Mouse (Mus musculus): ENCODE results near the gene Prdm16. TPM values are rescaled to one million over a fixed set of nuclear protein-coding genes. Genes with fewer than 3 reads are reported as not detected.

Prdm16 gene
- total RNA-seq, 2 experiments from 2014 or later, result 9.1 to 9.9 TPM

DNA sequence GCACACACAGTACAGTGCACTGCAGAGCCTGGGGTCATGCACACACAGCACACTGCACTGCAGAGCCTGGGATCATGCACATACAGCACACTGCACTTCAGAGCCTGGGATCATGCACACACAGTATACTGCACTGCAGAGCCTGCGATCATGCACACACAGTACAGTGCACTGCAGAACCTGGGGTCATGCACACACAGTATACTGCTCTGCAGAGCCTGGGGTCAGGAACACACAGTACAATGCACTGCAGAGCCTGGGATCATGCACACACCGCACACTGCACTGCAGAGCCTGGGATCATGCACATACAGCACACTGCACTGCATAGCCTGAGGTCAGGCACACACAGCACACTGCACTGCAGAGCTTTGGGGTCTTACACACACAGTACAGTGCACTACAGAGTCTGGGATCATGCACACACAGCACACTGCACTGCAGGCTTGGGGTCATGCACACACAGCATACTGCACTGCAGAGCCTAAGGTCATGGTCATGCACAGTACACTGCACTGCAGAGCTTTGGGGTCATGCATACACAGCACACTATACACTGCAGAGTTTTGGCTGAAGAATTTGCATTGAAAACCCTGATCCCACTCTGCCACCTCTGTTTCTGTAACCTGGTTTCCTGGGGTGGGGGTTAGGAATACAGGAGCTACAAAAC, 324.4 kb downstream of the Prdm16 start:
- intact Hi-C loops (cut with DNase I), result no loop called here

DNA sequence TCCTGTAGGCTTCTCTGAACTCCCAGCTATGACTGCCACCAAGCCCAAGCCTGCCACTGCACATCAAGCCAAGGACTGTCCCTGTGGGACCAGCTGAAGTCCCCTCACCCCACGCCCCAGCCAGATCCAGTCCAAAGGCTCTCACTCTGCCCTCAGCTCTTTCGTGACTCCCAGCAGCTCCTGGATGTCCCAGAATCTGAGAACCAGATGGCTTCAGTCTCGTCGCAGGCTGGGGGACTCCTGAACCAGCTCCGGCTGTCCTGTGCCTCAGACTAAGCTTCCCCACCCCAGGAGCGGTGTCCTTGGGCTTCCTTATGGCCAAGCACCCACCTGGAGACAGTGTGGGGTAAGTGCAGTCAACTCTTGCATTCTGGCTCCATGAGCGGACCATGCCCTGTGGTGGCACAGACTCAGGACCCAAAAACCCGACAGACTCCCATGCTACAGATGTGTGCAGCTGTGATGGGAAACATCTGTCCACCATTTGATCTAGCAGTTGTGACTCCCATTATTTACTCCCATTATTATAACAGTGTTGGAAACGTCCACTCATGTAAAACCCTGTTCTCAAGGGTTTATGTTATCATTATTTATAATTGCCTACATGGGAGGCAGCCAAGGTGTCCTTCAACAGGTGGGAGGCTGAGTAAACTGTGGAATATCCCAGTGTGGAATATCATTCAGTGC, 326.0 kb downstream of the Prdm16 start:
- DNase-seq, result no peak

More for the DNA sequence above, 324.4 kb downstream of the Prdm16 start:
- DNase-seq, result no peak

DNA sequence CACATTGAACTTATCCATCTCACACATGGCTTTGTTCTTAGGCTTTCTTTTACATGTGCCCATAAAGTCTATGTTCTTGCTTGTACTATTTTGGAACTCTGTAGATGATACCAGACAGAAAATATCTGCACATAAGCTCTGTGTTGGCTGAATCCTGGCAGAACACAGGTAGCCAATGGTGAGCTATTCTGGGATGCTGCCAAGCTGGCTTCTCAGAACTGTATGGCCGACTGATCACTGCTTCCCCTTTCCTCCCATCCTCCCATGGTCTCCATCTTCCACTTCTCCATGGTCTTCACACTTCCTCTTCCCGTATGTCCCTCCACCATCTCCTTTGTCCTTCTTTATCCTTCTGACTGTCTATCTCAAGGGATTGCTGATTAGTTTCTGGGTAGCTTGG, 327.5 kb downstream of the Prdm16 start:
- DNase-seq, result no peak
- intact Hi-C loops (cut with DNase I), result no loop called here

More for the DNA sequence above, 326.0 kb downstream of the Prdm16 start:
- intact Hi-C loops (cut with DNase I), result no loop called here

DNA sequence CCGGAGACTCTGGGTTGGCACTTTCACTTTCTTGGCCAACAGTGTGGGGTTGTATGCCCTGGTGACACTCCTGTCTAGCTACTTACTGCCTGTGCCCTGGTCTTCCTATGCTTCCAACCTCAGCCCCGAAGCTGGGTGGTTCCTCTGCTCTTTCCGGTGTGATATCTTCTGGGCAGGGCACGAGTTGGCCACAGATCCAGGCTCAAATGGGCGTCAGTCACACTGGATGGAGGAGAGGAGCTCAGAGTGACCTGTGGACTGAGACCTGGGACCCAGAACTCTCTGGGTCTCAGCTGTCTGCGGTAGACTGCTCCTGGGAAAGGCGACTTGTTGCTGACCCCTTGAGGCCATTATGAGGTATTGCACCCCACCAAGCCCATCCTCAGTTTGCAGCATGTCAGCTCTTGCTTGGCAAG, 335.2 kb downstream of the Prdm16 start, which contains the start of gene Arhgef16:
Gene Arhgef16 (minus strand): TSS at position 211 of the 416 bp plus-strand sequence.
- intact Hi-C loops (cut with DNase I), result loop anchor here (5.0 kb wide), 1 partner anchor 139 kb away; the partner anchor contains the start of gene Tprgl
- DNase-seq, result peak; percentile 43

DNA sequence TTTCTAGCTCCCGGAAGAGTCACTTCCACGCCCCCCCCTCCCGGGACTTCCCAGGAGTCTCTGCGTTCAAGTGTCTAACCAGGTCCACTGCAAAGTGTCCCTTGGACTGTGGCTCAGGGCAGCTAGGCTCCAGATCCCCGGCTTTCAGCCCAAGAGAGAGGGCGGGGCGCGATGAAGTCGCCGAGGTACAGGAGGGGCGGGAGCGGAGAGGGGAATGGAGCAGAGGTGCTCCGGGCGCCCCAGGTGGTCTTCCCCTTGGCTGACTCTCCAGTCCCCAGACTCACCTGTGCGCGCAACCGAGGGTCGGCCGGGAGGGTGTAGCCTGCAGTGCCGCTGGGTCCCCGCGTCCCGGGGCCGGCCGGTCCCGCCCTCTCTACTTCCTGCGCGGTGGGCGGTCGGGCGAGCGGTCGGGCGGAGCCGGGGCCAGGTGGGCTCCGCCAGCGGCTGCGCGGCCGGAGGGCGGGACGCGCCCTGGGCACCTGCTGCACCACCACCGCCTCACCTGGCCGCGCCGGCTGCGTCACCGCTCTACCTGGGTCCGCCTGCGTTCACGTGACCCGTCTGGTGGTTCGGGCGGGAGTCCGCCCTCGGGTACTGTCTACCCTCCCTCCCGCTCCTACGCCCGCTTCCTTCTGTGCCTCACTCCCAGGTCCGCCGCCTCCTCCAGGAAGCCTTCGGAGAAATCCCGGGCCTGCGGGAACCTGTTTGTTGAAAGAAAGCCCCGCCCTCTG, 337.0 kb downstream of the Prdm16 start:
- intact Hi-C loops (cut with DNase I), result loop anchor here (5.0 to 10.0 kb wide), 2 partner anchors 137 to 235 kb away; partner anchors contain the start of gene Tprgl
- no peak for DNase-seq

DNA sequence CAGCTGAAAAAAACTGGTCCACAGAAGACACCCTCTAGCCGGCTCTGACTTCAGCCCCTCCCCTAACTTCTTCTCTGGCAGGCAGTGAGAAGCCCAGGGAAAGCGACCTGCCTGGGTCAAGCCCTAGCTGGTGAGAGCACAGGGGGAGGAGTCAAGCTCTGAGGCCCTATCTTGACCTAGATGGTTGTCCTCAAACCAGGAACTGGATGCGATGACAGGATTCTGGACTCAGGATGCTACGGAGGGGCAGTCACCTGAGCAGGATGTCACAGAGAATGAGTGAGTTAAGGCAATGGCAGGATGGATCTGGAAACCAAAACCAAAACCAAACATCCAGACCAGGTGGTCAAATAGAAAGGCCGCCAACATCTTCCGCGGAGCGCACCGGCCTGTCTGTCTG, 338.9 kb downstream of the Prdm16 start:
- intact Hi-C loops (cut with DNase I), result loop anchor here (10.0 kb wide), 1 partner anchor 233 kb away; no protein-coding TSS in a partner anchor

DNA sequence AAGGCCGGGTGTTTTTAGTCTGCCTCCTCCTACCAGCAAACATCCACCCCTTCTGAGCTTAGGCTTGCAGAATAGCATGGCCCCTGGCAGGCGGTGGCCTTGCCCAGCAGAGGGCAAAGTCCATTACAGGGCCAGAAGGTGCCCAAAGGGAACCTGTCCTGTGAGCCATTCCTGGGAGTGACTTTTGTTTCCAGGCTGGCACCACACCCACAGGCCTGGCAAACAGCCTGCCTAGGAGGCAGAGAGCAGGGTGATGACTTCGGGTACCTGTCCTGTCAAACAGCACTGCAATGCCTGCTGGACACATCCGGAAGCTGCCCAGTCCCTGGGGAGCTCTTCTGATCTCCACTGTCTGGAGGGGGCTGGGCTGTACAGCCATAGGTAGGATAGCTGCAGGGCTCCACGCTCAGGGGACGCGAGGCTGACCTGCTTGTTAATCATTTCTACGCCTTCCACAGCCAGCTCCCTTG, 342.4 kb downstream of the Prdm16 start:
- intact Hi-C loops (cut with DNase I), result loop anchor here (10.0 kb wide), 1 partner anchor 229 kb away; no protein-coding TSS in a partner anchor
- DNase-seq, result no peak

More for the DNA sequence above, 338.9 kb downstream of the Prdm16 start:
- no peak for DNase-seq

DNA sequence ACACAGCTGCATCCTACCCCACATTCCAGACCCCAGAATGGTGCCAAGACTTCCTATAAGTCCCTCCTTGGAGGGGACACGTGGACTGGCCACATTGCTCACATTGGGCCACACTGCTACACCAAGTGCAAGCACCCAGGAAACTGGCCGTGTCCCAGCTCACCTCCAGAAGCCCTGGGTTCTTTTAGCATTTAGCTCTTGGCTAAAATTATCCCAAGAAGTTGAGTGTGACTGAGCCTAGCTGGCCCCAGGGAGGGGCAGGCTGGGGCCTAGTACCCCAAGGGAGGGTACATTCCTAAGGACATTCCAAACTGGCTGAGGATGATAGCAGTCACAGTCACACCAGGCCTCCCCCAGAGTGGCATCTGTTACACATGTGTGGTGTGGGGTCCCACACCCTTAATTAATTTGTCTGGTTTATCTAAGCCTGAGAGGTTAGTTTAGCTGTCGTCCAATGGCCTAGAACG, 342.9 kb downstream of the Prdm16 start:
- DNase-seq, result no peak
- intact Hi-C loops (cut with DNase I), result loop anchor here (10.0 kb wide), 1 partner anchor 229 kb away; no protein-coding TSS in a partner anchor

DNA sequence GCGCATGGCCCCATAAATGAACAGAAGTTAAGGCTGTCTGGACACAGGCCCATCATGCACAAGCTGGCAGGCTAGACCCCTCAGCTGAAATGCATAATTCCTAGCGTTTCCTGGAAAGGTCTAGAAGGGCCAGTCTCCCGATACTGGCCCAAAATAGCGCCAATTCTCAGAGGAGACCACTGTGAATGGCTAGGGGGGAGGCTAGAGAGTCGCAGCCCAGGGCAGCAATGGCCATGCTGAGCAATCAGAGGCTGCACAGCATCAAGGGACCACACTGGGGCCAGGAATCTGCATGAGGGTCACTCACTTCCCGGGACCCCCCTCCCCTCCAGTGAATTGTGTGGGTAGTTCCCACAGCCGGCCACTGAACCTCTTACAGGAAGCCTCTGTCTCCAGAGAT, 353.0 kb downstream of the Prdm16 start:
- no peak for DNase-seq
- intact Hi-C loops (cut with DNase I), result no loop called here

DNA sequence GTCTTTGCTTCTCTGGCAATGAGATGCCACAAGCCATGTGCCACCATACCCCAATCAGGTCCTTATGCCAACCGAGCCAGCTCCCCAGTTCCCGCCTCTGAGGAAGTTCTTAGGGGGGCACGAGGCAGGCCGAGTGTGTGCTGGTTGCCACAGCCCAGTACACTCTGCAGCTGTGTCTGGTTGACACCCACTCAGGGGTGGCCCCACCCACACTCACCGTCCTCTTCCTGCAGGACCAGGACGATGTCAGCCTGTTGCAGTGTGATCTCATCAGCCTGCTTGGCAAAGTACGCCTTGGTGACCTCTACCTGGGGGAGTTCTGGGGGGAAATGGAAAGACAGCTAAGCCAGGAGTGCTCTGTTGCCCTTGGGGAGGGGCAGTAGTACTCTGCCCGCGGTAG, 357.2 kb downstream of the Prdm16 start:
- DNase-seq, result no peak
- intact Hi-C loops (cut with DNase I), result loop anchor here (10.0 kb wide), 1 partner anchor 115 kb away; the partner anchor contains the start of gene Tprgl

DNA sequence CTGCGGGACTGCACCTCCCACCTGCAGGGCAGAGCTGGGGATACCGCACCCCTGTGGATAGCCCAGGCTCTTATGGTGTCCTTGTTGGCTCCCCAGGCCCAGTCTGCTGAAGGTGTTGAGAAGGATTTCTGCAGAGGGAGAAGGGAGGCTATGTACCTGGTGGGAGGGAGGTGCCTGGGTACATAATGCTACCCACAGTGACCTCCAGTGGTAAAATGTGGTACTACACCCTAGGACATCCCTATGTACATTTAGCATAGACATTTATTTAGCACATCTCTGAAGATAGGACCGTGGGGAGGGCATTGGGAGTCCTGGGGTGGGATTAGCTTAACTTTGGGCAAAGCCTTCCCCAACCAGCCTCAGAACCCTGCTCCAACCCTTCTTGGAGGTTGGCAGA, 363.7 kb downstream of the Prdm16 start:
- intact Hi-C loops (cut with DNase I), result loop anchor here (10.0 kb wide), 1 partner anchor 108 kb away; the partner anchor contains the start of gene Tprgl

DNA sequence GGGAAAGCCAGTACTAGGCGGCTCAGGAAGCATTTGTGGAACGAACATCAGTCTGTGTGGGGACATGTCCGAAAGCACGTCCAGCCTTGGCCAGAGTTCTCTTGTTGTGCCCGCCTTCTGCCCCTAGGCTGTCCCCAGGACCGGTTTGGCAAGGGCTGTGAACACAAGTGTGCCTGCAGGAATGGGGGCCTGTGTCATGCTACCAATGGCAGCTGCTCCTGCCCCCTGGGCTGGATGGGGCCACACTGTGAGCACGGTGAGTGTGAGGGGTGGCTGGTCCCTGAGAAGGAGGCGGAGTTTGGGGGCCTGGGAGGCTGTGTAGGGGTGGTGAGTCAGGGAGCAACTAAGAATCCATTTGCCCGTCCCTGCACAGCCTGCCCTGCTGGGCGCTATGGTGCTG, 367.2 kb downstream of the Prdm16 start:
- intact Hi-C loops (cut with DNase I), result no loop called here
- DNase-seq, result no peak

More for the DNA sequence above, 363.7 kb downstream of the Prdm16 start:
- peak; percentile 64 for DNase-seq

DNA sequence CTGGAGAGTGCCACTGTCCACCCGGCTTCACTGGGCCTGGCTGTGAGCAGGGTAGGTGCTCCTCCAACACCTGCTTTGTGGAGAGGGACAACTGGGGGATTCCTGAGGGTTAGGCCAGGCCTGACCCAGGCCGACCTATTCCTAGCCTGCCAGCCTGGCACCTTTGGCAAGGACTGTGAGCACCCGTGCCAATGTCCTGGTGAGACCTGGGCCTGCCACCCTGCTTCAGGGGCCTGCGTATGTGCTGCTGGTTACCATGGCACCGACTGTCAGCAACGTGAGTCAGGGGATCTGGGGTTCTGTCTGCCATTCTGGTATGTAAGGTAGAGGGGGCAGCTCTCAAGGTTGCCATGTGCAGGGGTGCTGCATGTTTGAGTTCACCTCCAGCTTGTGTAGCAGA, 369.2 kb downstream of the Prdm16 start:
- intact Hi-C loops (cut with DNase I), result no loop called here
- peak; percentile 37 for DNase-seq

Other genes starting within 250 kb of the Prdm16 start
- not detected for gene Actrt2, start 31.0 kb upstream of the Prdm16 start, total RNA-seq (2021)
- gene Ttc34, start 200.6 kb upstream of the Prdm16 start, total RNA-seq (2021), result 1 to 10 TPM; 2.4 to 2.8 TPM
- gene Mmel1, start 232.7 kb upstream of the Prdm16 start, total RNA-seq (2021), result under 1 TPM; 0.28 to 0.54 TPM

Measured in left cerebral cortex, postnatal 4 days (tissue).